Mouse (Mus musculus): ENCODE data around the gene Snx19. TPM values are rescaled to one million over a fixed set of nuclear protein-coding genes. Genes with fewer than 3 reads are reported as not detected.

Snx19 gene
- total and polyA plus RNA-seq, 3 experiments, result 3.5 to 21.8 (median 20.1) TPM

DNA sequence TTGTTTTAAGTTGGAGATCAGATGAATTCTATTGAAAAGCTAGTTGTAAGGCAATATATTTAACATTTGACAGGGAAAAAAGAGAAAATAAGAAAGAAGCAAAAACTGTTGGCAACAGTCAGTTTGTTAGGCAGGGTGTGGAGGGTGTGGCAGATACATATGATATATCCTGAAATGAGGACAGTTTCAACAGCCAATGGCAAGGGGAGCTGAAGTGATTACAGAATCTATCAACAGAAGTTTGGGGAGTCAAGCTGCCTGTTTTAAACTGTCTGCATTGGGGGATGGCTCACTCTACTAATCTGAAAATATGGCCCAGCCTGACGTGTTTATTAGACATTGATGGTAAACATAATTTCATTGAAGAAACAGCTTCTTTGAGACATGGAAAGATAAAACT lies 61.5 kb downstream of the Snx19 start:
- H3K9me3 ChIP-seq (replicated peaks), result no peaks in the 10 kb centered on the region
- no peaks in the 10 kb centered on the region for H3K4me1 ChIP-seq (ENCODE audit: insufficient read depth, low read depth, low read length)
- TF ChIP-seq GATA2 (IDR thresholded peaks at IDR 0.05; ENCODE audit: borderline replicate concordance, low read depth, low read length), result no peak
- TF ChIP-seq CTCF (IDR thresholded peaks at IDR 0.05; ENCODE audit: low read depth, low read length), result no peak
- TF ChIP-seq POLR2AphosphoS5 (IDR thresholded peaks at IDR 0.05; ENCODE audit: insufficient replicate concordance, low read depth, low read length), result no peak
- no peak for TF ChIP-seq TAL1 (conservative IDR thresholded peaks at IDR 0.05; ENCODE audit: low read depth, low read length)
- no peak for TF ChIP-seq GATA1 (IDR thresholded peaks at IDR 0.05; ENCODE audit: borderline replicate concordance, low read length)
- no peaks in the 10 kb centered on the region for H3K27me3 ChIP-seq (ENCODE audit: insufficient read depth, low read length)
- H3K36me3 ChIP-seq (replicated peaks), result no peaks in the 10 kb centered on the region
- no peak for ATAC-seq (ENCODE audit: extremely low read depth, insufficient number of reproducible peaks, low FRiP score, poor library complexity, severe bottlenecking)
- no peak overlapping the region for H3K4me3 ChIP-seq (ENCODE audit: low read depth, low read length)
- DNase-seq (ENCODE audit: low spot score), result no peak

- no peaks in the 10 kb centered on the region for H3K4me1 ChIP-seq (ENCODE audit: insufficient read depth, low read depth, low read length)
- no peak for DNase-seq (ENCODE audit: low spot score)
- no peak for ATAC-seq (ENCODE audit: extremely low read depth, insufficient number of reproducible peaks, low FRiP score, poor library complexity, severe bottlenecking)
- TF ChIP-seq GATA2 (IDR thresholded peaks at IDR 0.05; ENCODE audit: borderline replicate concordance, low read depth, low read length) (no peak), CTCF (IDR thresholded peaks at IDR 0.05; ENCODE audit: low read depth, low read length) (no peak), GATA1 (IDR thresholded peaks at IDR 0.05; ENCODE audit: borderline replicate concordance, low read length) (no peak), TAL1 (conservative IDR thresholded peaks at IDR 0.05; ENCODE audit: low read depth, low read length) (no peak), POLR2AphosphoS5 (IDR thresholded peaks at IDR 0.05; ENCODE audit: insufficient replicate concordance, low read depth, low read length) (no peak)
- H3K4me3 ChIP-seq (ENCODE audit: low read depth, low read length), result no peak overlapping the region
- H3K36me3 ChIP-seq (replicated peaks), result no peaks in the 10 kb centered on the region
- H3K27me3 ChIP-seq (ENCODE audit: insufficient read depth, low read length), result no peaks in the 10 kb centered on the region
- no peaks in the 10 kb centered on the region for H3K9me3 ChIP-seq (replicated peaks)
Observed at GRCm38 (mm10) chr9:30494446-30494845, 67.5 kb downstream of the Snx19 start.

DNA sequence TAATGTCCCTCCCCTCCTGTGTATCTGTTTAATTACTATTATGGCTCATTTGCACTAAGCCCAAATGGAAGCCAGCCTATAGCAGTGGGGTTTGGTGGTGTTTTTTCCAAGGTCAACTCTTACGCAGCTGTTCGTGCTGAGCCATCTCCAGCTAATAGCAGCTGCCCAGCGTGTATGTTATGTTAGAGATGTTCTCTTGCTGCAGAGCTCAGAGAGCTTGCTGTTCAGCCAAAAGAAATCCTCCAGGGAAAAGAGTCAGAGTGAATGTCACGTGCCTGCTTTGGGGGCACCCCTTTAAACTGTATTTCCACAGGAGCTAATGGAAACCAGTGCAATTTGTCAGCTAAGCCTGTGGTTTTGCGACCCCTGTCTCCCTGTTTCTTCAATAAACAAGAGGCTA lies 82.1 kb downstream of the Snx19 start:
- TF ChIP-seq POLR2AphosphoS5 (IDR thresholded peaks at IDR 0.05; ENCODE audit: insufficient replicate concordance, low read depth, low read length) (no peak), TAL1 (conservative IDR thresholded peaks at IDR 0.05; ENCODE audit: low read depth, low read length) (no peak), GATA2 (IDR thresholded peaks at IDR 0.05; ENCODE audit: borderline replicate concordance, low read depth, low read length) (no peak), GATA1 (IDR thresholded peaks at IDR 0.05; ENCODE audit: borderline replicate concordance, low read length) (no peak), CTCF (IDR thresholded peaks at IDR 0.05; ENCODE audit: low read depth, low read length) (no peak)
- no peaks in the 10 kb centered on the region for H3K36me3 ChIP-seq (replicated peaks)
- H3K9me3 ChIP-seq (replicated peaks), result no peaks in the 10 kb centered on the region
- no peaks in the 10 kb centered on the region for H3K27me3 ChIP-seq (ENCODE audit: insufficient read depth, low read length)
- H3K4me1 ChIP-seq (ENCODE audit: insufficient read depth, low read depth, low read length), result no peaks in the 10 kb centered on the region
- DNase-seq (ENCODE audit: low spot score), result no peak
- no peak overlapping the region for H3K4me3 ChIP-seq (ENCODE audit: low read depth, low read length)
- no peak for ATAC-seq (ENCODE audit: extremely low read depth, insufficient number of reproducible peaks, low FRiP score, poor library complexity, severe bottlenecking)

DNA sequence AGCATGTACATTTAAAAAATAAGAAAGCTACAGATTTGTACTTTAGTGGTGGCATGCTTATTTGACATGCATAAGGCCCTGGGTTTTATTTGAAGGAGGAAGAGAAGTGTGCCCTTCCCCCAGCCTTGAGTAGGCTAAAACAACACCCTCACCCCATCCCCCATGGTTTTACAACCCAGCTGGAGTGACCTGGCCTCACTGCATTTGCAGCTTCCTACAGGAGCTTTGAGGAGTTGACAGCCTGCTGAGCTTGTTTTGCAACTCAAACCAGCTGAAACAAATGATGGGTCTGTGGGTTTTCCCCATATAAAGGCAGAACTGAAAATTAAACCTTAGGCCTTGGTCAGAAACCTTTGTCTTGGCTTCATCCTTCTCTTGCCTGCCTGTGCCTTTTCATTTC lies 89.0 kb downstream of the Snx19 start:
- ATAC-seq (ENCODE audit: extremely low read depth, insufficient number of reproducible peaks, low FRiP score, poor library complexity, severe bottlenecking) (no peak), DNase-seq (ENCODE audit: low spot score) (no peak)
- Histone ChIP-seq H3K36me3 (replicated peaks) (no peaks in the 10 kb centered on the region), H3K4me3 (ENCODE audit: low read depth, low read length) (no peak overlapping the region), H3K27me3 (ENCODE audit: insufficient read depth, low read length) (no peaks in the 10 kb centered on the region; the same call in 1 of the 2 replicates), H3K4me1 (ENCODE audit: insufficient read depth, low read depth, low read length) (no peaks in the 10 kb centered on the region), H3K9me3 (replicated peaks) (no peaks in the 10 kb centered on the region)
- TF ChIP-seq TAL1 (conservative IDR thresholded peaks at IDR 0.05; ENCODE audit: low read depth, low read length) (no peak), POLR2AphosphoS5 (IDR thresholded peaks at IDR 0.05; ENCODE audit: insufficient replicate concordance, low read depth, low read length) (no peak), GATA1 (IDR thresholded peaks at IDR 0.05; ENCODE audit: borderline replicate concordance, low read length) (no peak), CTCF (IDR thresholded peaks at IDR 0.05; ENCODE audit: low read depth, low read length) (no peak), GATA2 (IDR thresholded peaks at IDR 0.05; ENCODE audit: borderline replicate concordance, low read depth, low read length) (no peak)
